Mouse (Mus musculus) liver, postnatal 0 days (tissue): ENCODE measurements around the gene Gm20388. TPM values are rescaled to one million over a fixed set of nuclear protein-coding genes. Genes with fewer than 3 reads are reported as not detected.

Experiments
- ATAC-seq: fragments of 200-750 bp; cut with Nextera tagmentation; 2 replicates; pipeline ENCODE4 v1.8.0; 2017; ENCODE audit warnings: mild to moderate bottlenecking, moderate library complexity
- DNase-seq: peaks from one replicate; pipeline ENCODE4 v3.0.0-alpha.2; 2016
- H3K27ac ChIP-seq: fragments of 300-500 bp; sonication (generic); 2 replicates; pipeline ENCODE4 v1.5.1; 2014; ENCODE audit warnings: antibody characterized with exemption, moderate library complexity, mild to moderate bottlenecking, low read depth
- H3K27me3 ChIP-seq: fragments of 300-500 bp; sonication (generic); 2 replicates; pipeline ENCODE4 v1.6.1; 2014; ENCODE audit warnings: low read length, control low read depth, mixed read lengths; ENCODE audit not compliant: insufficient read depth
- H3K36me3 ChIP-seq: fragments of 300-500 bp; sonication (generic); replicated peaks from 2 replicates; pipeline ENCODE4 v1.6.1; 2014; ENCODE audit warnings: mild to moderate bottlenecking, control low read depth, low read length, moderate library complexity, mixed read lengths; ENCODE audit not compliant: insufficient read depth
- H3K4me1 ChIP-seq: fragments of 300-500 bp; sonication (generic); 2 replicates; pipeline ENCODE4 v1.6.1; 2014; ENCODE audit warnings: antibody characterized with exemption, mild to moderate bottlenecking, control low read depth; ENCODE audit not compliant: insufficient read depth
- H3K4me2 ChIP-seq: fragments of 300-500 bp; sonication (generic); 2 replicates; pipeline ENCODE4 v1.6.1; 2014; ENCODE audit warnings: low read depth, mild to moderate bottlenecking, low read length, moderate library complexity, mixed read lengths
- H3K4me3 ChIP-seq: fragments of 300-500 bp; sonication (generic); 2 replicates; pipeline ENCODE4 v1.5.1; 2014; ENCODE audit warnings: low read depth, low read length
- H3K9ac ChIP-seq: fragments of 300-500 bp; sonication (generic); replicated peaks from 2 replicates; pipeline ENCODE4 v1.6.1; 2014; ENCODE audit warnings: mild to moderate bottlenecking, moderate library complexity
- H3K9me3 ChIP-seq: fragments of 300-500 bp; sonication (generic); 2 replicates; pipeline ENCODE4 v1.6.1; 2016; ENCODE audit warnings: mild to moderate bottlenecking, control low read depth, low read length, mixed read lengths
- CTCF ChIP-seq: sonication (generic); IDR thresholded peaks from 2 replicates; pipeline ENCODE4 v1.5.1; 2016; ENCODE audit warnings: antibody characterized with exemption, low read depth
- EP300 ChIP-seq: IDR thresholded peaks from 2 replicates; pipeline ENCODE4 v1.6.1; 2016; ENCODE audit warnings: antibody characterized with exemption, low read depth, mild to moderate bottlenecking
- WGBS: fragments of 180-500 bp; shearing (Covaris S2); extraction: QIAGEN DNeasy Blood & Tissue Kit; methylation state at CpG from one replicate; pipeline ENCODE4 v1.1.7; 2014; ENCODE audit not compliant: insufficient replicate concordance; 5-methylcytosine and 5-hydroxymethylcytosine counted together
- polyA plus RNA-seq: library from polyadenylated mRNA; unstranded; fragments of >200 nt; fragmentation: Nextera tagmentation; extraction: Ambion mirVana; gene quantifications from 2 replicates; pipeline ENCODE4 v1.2.1, GENCODE M21; 2015

Gm20388 gene
- polyA plus RNA-seq, 1 experiment from 2014 or later, result not detected

DNA sequence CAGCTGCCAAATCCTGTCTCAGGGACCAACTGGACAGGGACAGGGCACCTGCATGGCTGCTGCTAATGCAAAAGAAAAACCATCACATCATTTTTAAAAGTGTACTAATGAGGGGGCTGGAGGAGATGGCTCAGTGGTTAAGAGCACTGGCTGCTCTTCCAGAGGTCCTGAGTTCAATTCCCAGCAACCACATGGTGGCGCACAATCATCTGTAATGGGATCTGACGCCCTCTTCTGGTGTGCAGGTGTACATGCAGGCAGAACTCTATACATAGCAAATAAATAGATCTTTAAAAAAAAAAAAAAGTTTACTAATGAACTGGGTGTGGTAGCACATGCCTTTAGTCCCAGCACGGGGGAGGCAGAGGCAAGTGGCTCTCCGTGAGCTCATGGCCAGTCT lies 3398.1 kb downstream of the Gm20388 start:
- Histone ChIP-seq H3K36me3 (peaks cover 12% of the 10 kb centered on the region), H3K4me3 (no peak overlapping the region), H3K4me1 (no peaks in the 10 kb centered on the region), H3K27me3 (no peaks in the 10 kb centered on the region), H3K4me2 (no peak overlapping the region), H3K27ac (no peak overlapping the region), H3K9ac (no peak overlapping the region), H3K9me3 (no peaks in the 10 kb centered on the region)
- TF ChIP-seq EP300 (no peak), CTCF (0 out of 2 replicates have a peak, but pooled peaks have one; percentile 5)
- 64% methylated on average over 4 of the region's 4 CpGs for WGBS
- DNase-seq (no peak), ATAC-seq (no peak)

DNA sequence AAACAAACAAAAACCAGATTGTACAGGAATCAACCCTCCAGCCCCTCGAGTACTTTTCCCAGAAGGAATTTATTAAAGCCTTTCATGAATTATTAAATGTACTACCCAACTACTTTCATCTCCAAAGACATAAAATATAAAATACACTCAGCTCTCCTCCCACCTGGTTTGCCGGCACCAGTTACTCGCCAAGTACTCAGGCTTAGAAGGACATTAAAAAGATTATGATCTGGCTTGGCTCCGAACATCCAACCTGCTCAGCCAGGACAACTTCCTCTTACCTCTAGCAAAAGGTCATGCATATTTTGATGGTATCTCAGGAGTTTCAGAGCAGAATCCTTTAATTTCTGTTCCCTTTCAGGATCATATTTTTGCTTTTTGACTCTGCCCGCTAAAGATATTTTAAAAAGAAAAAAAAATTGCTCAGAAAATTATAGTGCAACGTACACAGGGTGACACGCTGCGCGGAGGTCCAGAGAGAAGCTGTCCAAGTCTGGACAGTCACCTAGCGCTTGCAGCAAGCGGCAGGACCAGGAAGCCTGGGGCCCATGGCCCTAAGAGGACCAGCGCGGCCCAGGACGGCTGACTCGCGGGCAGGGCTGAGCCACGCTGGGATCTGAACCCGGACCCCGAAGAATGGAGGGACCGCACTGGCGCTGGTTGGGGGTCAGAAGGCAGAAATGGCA lies 3407.3 kb downstream of the Gm20388 start:
- no peak for TF ChIP-seq CTCF
- TF ChIP-seq EP300, result no peak
- H3K27ac ChIP-seq, result peak overlapping the region; percentile 49

DNA sequence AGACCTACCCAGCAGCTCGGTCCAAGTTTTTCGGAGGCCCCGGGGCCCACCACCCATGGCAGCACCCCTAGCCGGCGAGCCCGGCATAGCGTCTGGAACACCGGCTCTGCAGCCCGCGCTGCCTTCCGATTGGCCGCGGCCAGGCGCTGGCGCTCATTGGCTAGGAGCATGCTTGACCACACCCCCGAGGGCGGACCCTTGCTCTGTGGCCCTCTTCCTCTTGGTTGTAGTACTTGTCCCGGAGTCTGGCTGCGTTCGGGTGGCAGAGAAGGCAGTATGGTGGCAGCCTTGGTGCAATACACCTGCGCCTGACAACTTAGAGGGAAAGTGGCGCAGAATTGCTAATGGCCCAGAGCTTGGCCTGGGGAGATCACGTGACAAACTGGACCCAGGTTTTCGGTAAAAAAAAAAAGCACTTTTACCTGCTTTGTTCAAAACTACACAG lies 3407.8 kb downstream of the Gm20388 start, which contains the start of gene Fanca:
Fanca (minus strand) TSS at position 110 of the 445 bp plus-strand sequence.
- H3K9me3 ChIP-seq, result no peaks in the 10 kb centered on the region
- 3% methylated on average over 24 of the region's 24 CpGs for WGBS
- H3K9ac ChIP-seq, result peak within 1 kb of the TSS; percentile 81
- DNase-seq, result peak; percentile 98
- peaks cover 14% of the 10 kb centered on the region for H3K4me1 ChIP-seq
- peak within 1 kb of the TSS; percentile 77 for H3K4me3 ChIP-seq
- H3K27ac ChIP-seq, result peak within 1 kb of the TSS; percentile 49
- H3K4me2 ChIP-seq, result peak within 1 kb of the TSS; percentile 97
- 0 out of 2 replicates have a peak, but pooled peaks cover 3% of the 10 kb centered on the region for H3K27me3 ChIP-seq
- no peaks in the 10 kb centered on the region for H3K36me3 ChIP-seq
- TF ChIP-seq EP300 (no peak), CTCF (peak; percentile 52)
- peak; percentile 99 for ATAC-seq

More for the DNA sequence above, 3407.3 kb downstream of the Gm20388 start:
- WGBS, result 5% methylated on average over 21 of the region's 21 CpGs
- Histone ChIP-seq H3K36me3 (no peaks in the 10 kb centered on the region), H3K27me3 (no peaks in the 10 kb centered on the region), H3K9me3 (no peaks in the 10 kb centered on the region), H3K4me2 (peak overlapping the region; percentile 97), H3K9ac (peak overlapping the region; percentile 81), H3K4me3 (peak overlapping the region; percentile 77), H3K4me1 (peaks cover 14% of the 10 kb centered on the region)
- DNase-seq (no peak), ATAC-seq (peak; percentile 78)

DNA sequence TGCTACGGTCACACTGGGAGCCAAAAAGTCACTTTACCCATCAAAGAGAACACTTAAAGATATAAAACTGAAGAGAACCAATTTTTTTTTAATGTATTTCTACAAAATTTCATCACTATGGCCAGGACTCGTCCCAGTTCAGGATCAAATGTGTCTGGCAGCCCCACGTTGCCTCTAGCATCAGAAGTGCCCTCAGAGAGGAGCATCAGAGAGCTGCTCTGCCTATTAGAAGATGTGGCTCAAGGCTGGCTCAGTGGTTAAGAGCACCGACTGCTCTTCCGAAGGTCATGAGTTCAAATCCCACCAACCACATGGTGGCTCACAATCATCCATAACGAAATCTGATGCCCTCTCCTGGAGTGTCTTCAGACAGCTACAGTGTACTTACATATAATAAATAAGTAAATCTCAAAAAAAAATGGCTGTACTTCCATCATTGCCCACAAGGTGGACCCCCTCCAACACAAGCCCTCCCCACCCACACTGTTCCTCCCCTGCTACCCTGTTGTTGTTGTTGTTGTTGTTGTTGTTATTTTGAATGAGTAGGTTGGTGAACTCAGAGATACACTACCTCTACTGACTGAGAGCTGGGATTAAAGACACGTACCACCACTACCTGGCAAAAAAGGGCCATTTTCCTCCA lies 3409.0 kb downstream of the Gm20388 start:
- peak; percentile 50 for DNase-seq
- Histone ChIP-seq H3K4me2 (no peak overlapping the region), H3K27me3 (0 out of 2 replicates have a peak, but pooled peaks cover 3% of the 10 kb centered on the region)

DNA sequence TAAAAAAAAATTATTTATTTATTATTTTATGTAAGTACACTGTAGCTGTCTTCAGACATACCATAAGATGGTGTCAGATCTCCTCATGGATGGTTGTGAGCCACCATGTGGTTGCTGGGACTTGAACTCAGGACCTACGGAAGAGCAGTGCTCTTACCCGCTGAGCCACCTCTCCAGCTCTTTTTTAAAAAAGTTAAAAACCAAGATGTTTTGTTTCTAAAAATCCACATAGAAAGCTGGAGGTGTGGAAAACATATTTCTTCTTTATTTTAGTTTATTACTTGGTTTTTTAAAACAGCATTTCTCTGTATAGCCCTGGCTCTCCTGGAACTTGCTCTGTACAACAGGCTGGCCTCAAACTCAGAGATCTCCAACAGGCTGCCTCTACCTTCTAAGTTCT lies 3417.9 kb downstream of the Gm20388 start:
- Histone ChIP-seq H3K4me2 (no peak overlapping the region), H3K4me3 (no peak overlapping the region), H3K9me3 (no peaks in the 10 kb centered on the region), H3K9ac (no peak overlapping the region), H3K4me1 (peaks cover 28% of the 10 kb centered on the region), H3K27me3 (peaks cover 8% of the 10 kb centered on the region; the same call in 1 of the 2 replicates), H3K36me3 (no peaks in the 10 kb centered on the region), H3K27ac (no peak overlapping the region)
- WGBS, result 98% methylated on average over 2 of the region's 2 CpGs
- DNase-seq (no peak), ATAC-seq (no peak)
- TF ChIP-seq CTCF, result no peak
- no peak for TF ChIP-seq EP300

More for the DNA sequence above, 3409.0 kb downstream of the Gm20388 start:
- Histone ChIP-seq H3K9me3 (no peaks in the 10 kb centered on the region), H3K4me3 (no peak overlapping the region), H3K36me3 (no peaks in the 10 kb centered on the region), H3K4me1 (peaks cover 14% of the 10 kb centered on the region), H3K27ac (no peak overlapping the region), H3K9ac (no peak overlapping the region)
- ATAC-seq, result no peak
- TF ChIP-seq EP300 (no peak), CTCF (peak; percentile 79)
- 27% methylated on average over 7 of the region's 7 CpGs for WGBS

DNA sequence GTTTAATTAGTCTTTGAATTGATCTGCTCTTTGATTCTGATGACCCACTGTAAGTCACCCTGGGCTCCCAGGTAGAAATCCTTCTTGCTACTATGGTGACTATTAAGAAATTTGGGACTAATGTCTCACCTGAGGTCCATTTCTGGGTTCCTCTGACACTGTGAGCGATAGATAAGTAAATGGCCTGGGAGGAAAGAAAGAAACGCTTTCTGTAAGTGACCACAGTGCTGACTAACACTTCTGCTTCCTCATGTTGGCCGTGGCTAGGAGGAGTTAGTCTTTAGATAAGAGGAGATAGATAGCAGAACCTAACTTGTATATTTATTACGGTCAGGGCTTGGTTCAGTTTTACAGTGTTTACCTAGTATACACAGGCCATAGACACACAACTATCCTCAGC lies 3418.7 kb downstream of the Gm20388 start:
- Histone ChIP-seq H3K27me3 (peaks cover 13% of the 10 kb centered on the region), H3K4me1 (peaks cover 32% of the 10 kb centered on the region), H3K36me3 (no peaks in the 10 kb centered on the region), H3K9me3 (no peaks in the 10 kb centered on the region), H3K9ac (no peak overlapping the region), H3K4me2 (no peak overlapping the region), H3K4me3 (no peak overlapping the region), H3K27ac (no peak overlapping the region)
- ATAC-seq (no peak), DNase-seq (no peak)
- TF ChIP-seq CTCF (no peak), EP300 (no peak)
- WGBS, result 26% methylated on average over 4 of the region's 4 CpGs
